Mouse (Mus musculus): ENCODE measurements at regions not wholly inside any gene's neighbourhood (a gene's known extent, or its start where the extent isn't known, plus 50 kb on each side); places are given as distances from the start of the nearest gene placed in this dataset.

GRCm38 (mm10) chr11:63791004-63791862 lies 130.9 kb downstream of the Hs3st3b1 start:
- CTCF ChIA-PET = no interaction called here
- no peak for DNase-seq (ENCODE audit: low read depth, low spot score)
- in situ Hi-C loops (cut with MboI; ENCODE audit: low pct_unique_long_range_greater_than_20kb) = no loop called here
- no peak for TF ChIP-seq CTCF (IDR thresholded peaks at IDR 0.05)
- no peak for ATAC-seq
- POLR2A ChIA-PET = no interaction called here
- H3K27me3 ChIP-seq = peaks cover 17% of the 10 kb centered on the region

- DNase-seq (ENCODE audit: low read depth, low spot score) = no peak
- in situ Hi-C loops (cut with MboI; ENCODE audit: low pct_unique_long_range_greater_than_20kb) = no loop called here
- H3K27me3 ChIP-seq = peaks cover 14% of the 10 kb centered on the region
- no peak for ATAC-seq
- CTCF ChIA-PET = no interaction called here
- no peak for TF ChIP-seq CTCF (IDR thresholded peaks at IDR 0.05)
- POLR2A ChIA-PET = no interaction called here
Observed at GRCm38 (mm10) chr11:63793732-63794503, 128.2 kb downstream of the Hs3st3b1 start.

GRCm38 (mm10) chr11:63812146-63812545 lies 109.9 kb downstream of the Hs3st3b1 start:
- no peak for TF ChIP-seq CTCF (IDR thresholded peaks at IDR 0.05)
- DNase-seq (ENCODE audit: low read depth, low spot score) = no peak
- H3K27me3 ChIP-seq = peaks cover 23% of the 10 kb centered on the region
- ATAC-seq = no peak
- CTCF ChIA-PET = no interaction called here
- POLR2A ChIA-PET = no interaction called here
- in situ Hi-C loops (cut with MboI; ENCODE audit: low pct_unique_long_range_greater_than_20kb) = no loop called here

- no peak for ATAC-seq
- ChIA-PET POLR2A (no interaction called here), CTCF (no interaction called here)
- in situ Hi-C loops (cut with MboI; ENCODE audit: low pct_unique_long_range_greater_than_20kb) = no loop called here
- peaks cover 24% of the 10 kb centered on the region for H3K27me3 ChIP-seq
- TF ChIP-seq CTCF (IDR thresholded peaks at IDR 0.05) = no peak
- no peak for DNase-seq (ENCODE audit: low read depth, low spot score)
Observed at GRCm38 (mm10) chr11:63822847-63823246, 99.2 kb downstream of the Hs3st3b1 start.

- CTCF ChIA-PET = no interaction called here
- DNase-seq (ENCODE audit: low read depth, low spot score) (no peak), ATAC-seq (no peak)
- H3K27me3 ChIP-seq = peaks cover 26% of the 10 kb centered on the region
- POLR2A ChIA-PET = no interaction called here
- in situ Hi-C loops (cut with MboI; ENCODE audit: low pct_unique_long_range_greater_than_20kb) = no loop called here
- TF ChIP-seq CTCF (IDR thresholded peaks at IDR 0.05) = no peak
Observed at GRCm38 (mm10) chr11:63827271-63827762, 94.8 kb downstream of the Hs3st3b1 start.

GRCm38 (mm10) chr11:63833480-63833879 lies 88.6 kb downstream of the Hs3st3b1 start:
- CTCF ChIA-PET = no interaction called here

GRCm38 (mm10) chr11:63834140-63834539 lies 88.0 kb downstream of the Hs3st3b1 start:
- in situ Hi-C loops (cut with MboI; ENCODE audit: low pct_unique_long_range_greater_than_20kb) = no loop called here
- CTCF ChIA-PET = interaction anchor here (1.7 kb wide), 1 partner anchor 15 kb away, joined by 4 read pairs; no protein-coding TSS in a partner anchor
- no peak for DNase-seq (ENCODE audit: low read depth, low spot score)

More at GRCm38 (mm10) chr11:63833480-63833879, 88.6 kb downstream of the Hs3st3b1 start:
- POLR2A ChIA-PET = no interaction called here
- ATAC-seq = no peak
- TF ChIP-seq CTCF (IDR thresholded peaks at IDR 0.05) = no peak
- in situ Hi-C loops (cut with MboI; ENCODE audit: low pct_unique_long_range_greater_than_20kb) = no loop called here
- no peak for DNase-seq (ENCODE audit: low read depth, low spot score)
- H3K27me3 ChIP-seq = no peaks in the 10 kb centered on the region

GRCm38 (mm10) chr11:63834631-63835030 lies 87.5 kb downstream of the Hs3st3b1 start:
- H3K27me3 ChIP-seq = no peaks in the 10 kb centered on the region
- CTCF ChIA-PET = interaction anchor here (1.7 kb wide), 1 partner anchor 15 kb away, joined by 4 read pairs; no protein-coding TSS in a partner anchor
- ATAC-seq (no peak), DNase-seq (ENCODE audit: low read depth, low spot score) (no peak)
- POLR2A ChIA-PET = no interaction called here
- in situ Hi-C loops (cut with MboI; ENCODE audit: low pct_unique_long_range_greater_than_20kb) = no loop called here
- TF ChIP-seq CTCF (IDR thresholded peaks at IDR 0.05) = no peak

More at GRCm38 (mm10) chr11:63834140-63834539, 88.0 kb downstream of the Hs3st3b1 start:
- POLR2A ChIA-PET = no interaction called here
- ATAC-seq = no peak
- TF ChIP-seq CTCF (IDR thresholded peaks at IDR 0.05) = no peak
- no peaks in the 10 kb centered on the region for H3K27me3 ChIP-seq

Data from Patski (cell line).